23 mouse cellular contexts compared by ENCODE assay signal in the genomic region with DNA sequence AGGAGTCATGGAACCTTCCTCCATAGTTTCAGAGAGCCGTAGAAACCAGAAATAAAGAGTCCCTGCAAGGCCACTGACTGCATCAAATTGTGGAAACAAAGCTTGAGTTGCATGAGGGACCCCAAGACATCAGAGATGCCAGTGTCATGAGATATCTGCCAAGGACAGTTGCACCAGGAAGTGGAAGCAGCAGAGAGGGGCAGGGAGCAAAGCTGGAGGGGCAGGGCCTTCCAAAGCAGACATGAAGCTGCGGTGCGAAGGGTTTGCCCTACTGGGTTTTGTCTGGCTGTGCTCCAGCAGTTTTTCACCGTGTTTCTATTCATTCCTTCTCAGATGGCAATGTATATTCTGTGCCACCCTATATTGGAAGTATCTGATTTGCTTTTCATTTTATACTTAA. TPM values are rescaled to one million over a fixed set of nuclear protein-coding genes. Genes with fewer than 3 reads are reported as not detected.
DNase-seq lines count a peak whose midpoint lies in the region; ATAC-seq lines count a peak whose summit lies in the region.
"Had no signal": no experiment of that assay in that cellular context is flagged by ENCODE, and none has a peak within 500 bp of the region (broad histone marks: within the 10 kb centered on the region; RNA-seq: fewer than 3 reads in every experiment).

No protein-coding gene starts in this region.

- H3K4me3 ChIP-seq in heart, embryonic 13.5 days: no peak overlapping the region
- H3K4me3 ChIP-seq in liver, embryonic 11.5 days (ENCODE audit: low read depth, low read length): no peak overlapping the region
- H3K4me3 ChIP-seq in forebrain, embryonic 14.5 days (ENCODE audit: low read depth, low read length): no peak overlapping the region
- H3K4me3 ChIP-seq: embryonic facial prominence, embryonic 15.5 days; limb, embryonic 12.5 days; midbrain, embryonic 10.5 days; stomach, embryonic 15.5 days had no signal

- no peak for ATAC-seq in heart, embryonic 13.5 days (ENCODE audit: extremely low read depth, insufficient number of reproducible peaks, low FRiP score, low TSS enrichment)
- no peak for ATAC-seq in liver, embryonic 11.5 days (replicated peaks; ENCODE audit: low FRiP score)
- ATAC-seq in common myeloid progenitor, adult 5-6 weeks (replicated peaks; ENCODE audit: low read depth, poor library complexity, severe bottlenecking): peak; percentile 63
- no peak for ATAC-seq in forebrain, embryonic 14.5 days
- ATAC-seq: forebrain, postnatal 0 days; hindbrain, postnatal 0 days had no signal

- DNase-seq in adrenal gland, postnatal 10 days: peak; percentile 40
- DNase-seq in adrenal gland, adult 2 months: no peak
- no peak for DNase-seq in heart, postnatal 14 days
- DNase-seq in liver, embryonic 11.5 days (ENCODE audit: low spot score): peak; percentile 27
- no peak for DNase-seq in liver
- DNase-seq in forebrain, embryonic 14.5 days (ENCODE audit: low spot score): no peak
- DNase-seq: adrenal gland, adult 8-10 months; cerebellum, adult 11 months; cerebellum, postnatal 10 days; embryo, embryonic 11 days; forebrain, postnatal 0 days; kidney, adult 18-20 months; lung, postnatal 14 days; retina, postnatal 1 day; thymus, adult 18-20 months had no signal

- H3K4me2 ChIP-seq in heart, embryonic 13.5 days: 0 out of 2 replicates have a peak overlapping the region, but pooled peaks have one; percentile 7
- H3K4me2 ChIP-seq in liver, embryonic 11.5 days: no peak overlapping the region
- no peak overlapping the region for H3K4me2 ChIP-seq in forebrain, embryonic 14.5 days (ENCODE audit: low read length)
- H3K4me2 ChIP-seq: embryonic facial prominence, embryonic 15.5 days; limb, embryonic 12.5 days; stomach, embryonic 15.5 days had no signal

- intact Hi-C loops in heart, postnatal 14 days (cut with DNase I): no loop called here

- peak overlapping the region; percentile 86 for H3K27ac ChIP-seq in heart, embryonic 13.5 days (replicated peaks)
- H3K27ac ChIP-seq in liver, embryonic 11.5 days (ENCODE audit: low read depth, low read length): no peak overlapping the region
- no peak overlapping the region for H3K27ac ChIP-seq in forebrain, embryonic 14.5 days (ENCODE audit: low read depth, low read length)
- H3K27ac ChIP-seq: embryonic facial prominence, embryonic 15.5 days; hindbrain, postnatal 0 days; kidney, postnatal 0 days; limb, embryonic 12.5 days; midbrain, embryonic 10.5 days; stomach, embryonic 15.5 days had no signal

- H3K4me1 ChIP-seq in heart, embryonic 13.5 days: peaks cover 48% of the 10 kb centered on the region
- H3K4me1 ChIP-seq in liver, embryonic 11.5 days (replicated peaks; ENCODE audit: control insufficient read depth, insufficient read depth, low read length): peaks cover 25% of the 10 kb centered on the region
- H3K4me1 ChIP-seq in forebrain, embryonic 14.5 days (ENCODE audit: control insufficient read depth, insufficient read depth, low read length): no peaks in the 10 kb centered on the region
- H3K4me1 ChIP-seq: stomach, embryonic 15.5 days had no signal

- H3K9me3 ChIP-seq in heart, embryonic 13.5 days: no peaks in the 10 kb centered on the region
- H3K9me3 ChIP-seq in liver, embryonic 11.5 days (ENCODE audit: control insufficient read depth, low read length): no peaks in the 10 kb centered on the region
- no peaks in the 10 kb centered on the region for H3K9me3 ChIP-seq in forebrain, embryonic 14.5 days (replicated peaks; ENCODE audit: control insufficient read depth, low read length)
- H3K9me3 ChIP-seq: embryonic facial prominence, embryonic 15.5 days; limb, embryonic 12.5 days; midbrain, embryonic 10.5 days; stomach, embryonic 15.5 days had no signal

- WGBS in heart, embryonic 13.5 days: 51% methylated on average over 4 of the region's 4 CpGs
- 71% methylated on average over 4 of the region's 4 CpGs for WGBS in liver, embryonic 11.5 days
- 77% methylated on average over 4 of the region's 4 CpGs for WGBS in forebrain, embryonic 14.5 days

- H3K27me3 ChIP-seq in heart, embryonic 13.5 days (replicated peaks): no peaks in the 10 kb centered on the region
- H3K27me3 ChIP-seq in liver, embryonic 11.5 days (replicated peaks; ENCODE audit: control insufficient read depth, insufficient read depth, low read length): no peaks in the 10 kb centered on the region
- no peaks in the 10 kb centered on the region for H3K27me3 ChIP-seq in forebrain, embryonic 14.5 days (replicated peaks; ENCODE audit: control insufficient read depth, insufficient read depth, low read length)
- H3K27me3 ChIP-seq: embryonic facial prominence, embryonic 15.5 days; limb, embryonic 12.5 days; stomach, embryonic 15.5 days had no signal

- peaks cover 6% of the 10 kb centered on the region for H3K36me3 ChIP-seq in heart, embryonic 13.5 days
- H3K36me3 ChIP-seq in liver, embryonic 11.5 days (ENCODE audit: control insufficient read depth, insufficient read depth, low read length): no peaks in the 10 kb centered on the region
- no peaks in the 10 kb centered on the region for H3K36me3 ChIP-seq in forebrain, embryonic 14.5 days (ENCODE audit: control insufficient read depth, insufficient read depth, low read length)
- H3K36me3 ChIP-seq: stomach, embryonic 15.5 days had no signal

- 0 out of 2 replicates have a peak overlapping the region, but pooled peaks have one; percentile 40 for H3K9ac ChIP-seq in heart, embryonic 13.5 days
- no peak overlapping the region for H3K9ac ChIP-seq in liver, embryonic 11.5 days (ENCODE audit: low read depth, low read length)
- H3K9ac ChIP-seq in forebrain, embryonic 14.5 days (ENCODE audit: low read length): no peak overlapping the region
- H3K9ac ChIP-seq: embryonic facial prominence, embryonic 15.5 days; forebrain, postnatal 0 days; limb, embryonic 12.5 days; stomach, embryonic 15.5 days had no signal

RNA-seq across cellular contexts. Expression of a gene that starts 22.1 kb away (rescaled TPM):
- 10 to 100 TPM; 24.0 to 26.4 TPM for total RNA-seq in adrenal gland, postnatal 10 days (2021)
- 10 to 100 TPM; 21.4 to 28.1 TPM for total RNA-seq in adrenal gland, adult 2 months (2021)
- 4.6 and 5.6 TPM in 2 replicates for polyA plus RNA-seq in adrenal gland, adult 2 months (2012; rRNA removed)
- 14.7 and 16.2 TPM in 2 replicates for polyA plus RNA-seq in heart, embryonic 13.5 days (2015; fragmentation: Nextera tagmentation; extraction: Ambion mirVana)
- total RNA-seq in heart, postnatal 14 days (2021): 10 to 100 TPM; 17.9 to 19.5 TPM
- polyA plus RNA-seq in liver, embryonic 11.5 days (2014; fragmentation: Nextera tagmentation; extraction: Ambion mirVana): 21.3 and 23.5 TPM in 2 replicates
- 17.5 and 24.8 TPM in 2 replicates for total RNA-seq in common myeloid progenitor, adult 5-6 weeks (2017)
- 27.2 and 28.5 TPM in 2 replicates for polyA plus RNA-seq in forebrain, embryonic 14.5 days (2014; fragmentation: Nextera tagmentation; extraction: Ambion mirVana)

Comparison
In these comparisons a context has a peak if more than half of its experiments do, and no peak if none do; other contexts are left out.
1. DNase-seq: peak in adrenal gland, postnatal 10 days (single experiment) and liver, embryonic 11.5 days (single experiment); none in adrenal gland, adult 2 months (single experiment), heart, postnatal 14 days (0 of 2), liver (single experiment) and forebrain, embryonic 14.5 days (single experiment).